Mouse (Mus musculus): ENCODE results near the gene 1700011L22Rik.
A peak's percentile ranks its signal among the peaks of the same experiment; 100 is the strongest.

Gene 1700011L22Rik

GRCm38 (mm10) chr8:79248470-79248869 is at the start of gene 1700011L22Rik:
TSS of gene 1700011L22Rik (minus strand) at chr8:79248570.
- no peak for DNase-seq

- DNase-seq: peak; percentile 64
Observed at GRCm38 (mm10) chr8:79297763-79298162, 49.4 kb upstream of the 1700011L22Rik start.

GRCm38 (mm10) chr8:79295276-79296105 is 47.1 kb upstream of the 1700011L22Rik start:
- no peak for DNase-seq

GRCm38 (mm10) chr8:79294610-79295275 is 46.4 kb upstream of the 1700011L22Rik start, which contains the start of gene Mmaa:
TSS of gene Mmaa (minus strand) at chr8:79294937.
- DNase-seq: peak; percentile 97

- DNase-seq: no peak
Observed at GRCm38 (mm10) chr8:79293841-79294240, 45.5 kb upstream of the 1700011L22Rik start.

- no peak for DNase-seq
Observed at GRCm38 (mm10) chr8:79292712-79293264, 44.4 kb upstream of the 1700011L22Rik start.

- DNase-seq: no peak
Observed at GRCm38 (mm10) chr8:79289592-79289991, 41.2 kb upstream of the 1700011L22Rik start.

- no peak for DNase-seq
Observed at GRCm38 (mm10) chr8:79288681-79289080, 40.3 kb upstream of the 1700011L22Rik start.

GRCm38 (mm10) chr8:79288250-79288649 is 39.9 kb upstream of the 1700011L22Rik start:
- DNase-seq: no peak

- no peak for DNase-seq
Observed at GRCm38 (mm10) chr8:79286424-79286823, 38.1 kb upstream of the 1700011L22Rik start.

- no peak for DNase-seq
Observed at GRCm38 (mm10) chr8:79284626-79285025, 36.3 kb upstream of the 1700011L22Rik start.

GRCm38 (mm10) chr8:79281376-79281890 is 33.1 kb upstream of the 1700011L22Rik start:
- DNase-seq: no peak

GRCm38 (mm10) chr8:79277264-79277870 is 29.0 kb upstream of the 1700011L22Rik start:
- DNase-seq: no peak

- no peak for DNase-seq
Observed at GRCm38 (mm10) chr8:79274940-79275339, 26.6 kb upstream of the 1700011L22Rik start.

GRCm38 (mm10) chr8:79273776-79274175 is 25.4 kb upstream of the 1700011L22Rik start:
- no peak for DNase-seq

GRCm38 (mm10) chr8:79272676-79273075 is 24.3 kb upstream of the 1700011L22Rik start:
- DNase-seq: no peak

GRCm38 (mm10) chr8:79268921-79269320 is 20.6 kb upstream of the 1700011L22Rik start:
- DNase-seq: no peak

- DNase-seq: no peak
Observed at GRCm38 (mm10) chr8:79261920-79262319, 13.6 kb upstream of the 1700011L22Rik start.

GRCm38 (mm10) chr8:79256076-79256705 is 7.8 kb upstream of the 1700011L22Rik start:
- DNase-seq: no peak

GRCm38 (mm10) chr8:79253742-79254141 is 5.4 kb upstream of the 1700011L22Rik start:
- DNase-seq: peak; percentile 14

GRCm38 (mm10) chr8:79243422-79243821 is 4.9 kb downstream of the 1700011L22Rik start:
- no peak for DNase-seq

- no peak for DNase-seq
Observed at GRCm38 (mm10) chr8:79239996-79240395, 8.4 kb downstream of the 1700011L22Rik start.

All from right cerebral cortex, adult 18-20 months (tissue).